Mouse (Mus musculus) stomach, postnatal 0 days (tissue): ENCODE data around the gene Oxsr1.

Experiments
- CTCF ChIP-seq: IDR thresholded peaks from 2 replicates; pipeline ENCODE4 v1.5.1; 2016; ENCODE audit warnings: antibody characterized with exemption, low read depth, mild to moderate bottlenecking, moderate library complexity
- EP300 ChIP-seq: optimal IDR thresholded peaks from 2 replicates; pipeline ENCODE3; 2016; ENCODE audit warnings: antibody characterized with exemption

DNA sequence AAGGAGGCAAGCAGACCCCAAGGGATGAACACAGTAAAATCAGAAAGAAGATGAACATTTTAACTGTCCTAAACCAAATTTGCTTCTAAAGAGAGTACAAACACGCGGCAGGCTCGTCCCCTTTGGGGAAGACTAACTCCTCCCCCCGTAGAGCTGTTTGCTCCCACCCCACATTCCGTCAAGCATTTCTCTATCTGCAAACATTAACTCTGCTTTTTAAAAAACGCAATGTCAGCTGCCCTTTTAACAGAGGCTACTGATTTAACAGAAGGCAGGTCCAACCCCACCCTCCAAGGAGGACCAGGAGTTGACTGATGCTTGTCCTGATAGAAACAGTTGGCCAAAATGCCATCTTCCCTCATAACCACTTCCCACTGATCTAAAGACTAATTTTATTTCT is 31.7 kb upstream of the Oxsr1 start:
- TF ChIP-seq CTCF (no peak), EP300 (no peak)
